Mouse (Mus musculus) bone marrow macrophage, adult 2 months (primary cell): ENCODE measurements around the gene Snx5. TPM values are rescaled to one million over a fixed set of nuclear protein-coding genes. Genes with fewer than 3 reads are reported as not detected.
A peak's percentile ranks its signal among the peaks of the same experiment; 100 is the strongest.

ENCODE experiments used
- H3K27ac ChIP-seq: 2 replicates; pipeline ENCODE4 v1.5.1; 2012; ENCODE audit warnings: low read depth, low read length; ENCODE audit not compliant: insufficient read depth
- H3K4me1 ChIP-seq: 2 replicates; pipeline ENCODE4 v1.6.1; 2012; ENCODE audit warnings: low read length; ENCODE audit not compliant: control insufficient read depth, insufficient read depth
- H3K4me3 ChIP-seq: 2 replicates; pipeline ENCODE4 v1.5.1; 2012; ENCODE audit warnings: mild to moderate bottlenecking, low read length, moderate library complexity; ENCODE audit not compliant: insufficient read depth
- CTCF ChIP-seq: IDR thresholded peaks from 2 replicates; pipeline ENCODE4 v1.5.1; 2012; ENCODE audit warnings: low read depth, mild to moderate bottlenecking, low read length, moderate library complexity
- POLR2A ChIP-seq: IDR thresholded peaks from 2 replicates; pipeline ENCODE4 v1.6.1; 2012; ENCODE audit warnings: mild to moderate bottlenecking, low read depth, low read length, borderline replicate concordance
- polyA plus RNA-seq: library from polyadenylated mRNA; stranded (reverse); fragments of >200 nt; gene quantifications from 2 replicates; pipeline ENCODE4 v1.2.4, GENCODE M21; 2012; ENCODE audit not compliant: missing spikeins, insufficient read depth, insufficient read length

Gene Snx5
- polyA plus RNA-seq, 1 experiment: 867 TPM

DNA sequence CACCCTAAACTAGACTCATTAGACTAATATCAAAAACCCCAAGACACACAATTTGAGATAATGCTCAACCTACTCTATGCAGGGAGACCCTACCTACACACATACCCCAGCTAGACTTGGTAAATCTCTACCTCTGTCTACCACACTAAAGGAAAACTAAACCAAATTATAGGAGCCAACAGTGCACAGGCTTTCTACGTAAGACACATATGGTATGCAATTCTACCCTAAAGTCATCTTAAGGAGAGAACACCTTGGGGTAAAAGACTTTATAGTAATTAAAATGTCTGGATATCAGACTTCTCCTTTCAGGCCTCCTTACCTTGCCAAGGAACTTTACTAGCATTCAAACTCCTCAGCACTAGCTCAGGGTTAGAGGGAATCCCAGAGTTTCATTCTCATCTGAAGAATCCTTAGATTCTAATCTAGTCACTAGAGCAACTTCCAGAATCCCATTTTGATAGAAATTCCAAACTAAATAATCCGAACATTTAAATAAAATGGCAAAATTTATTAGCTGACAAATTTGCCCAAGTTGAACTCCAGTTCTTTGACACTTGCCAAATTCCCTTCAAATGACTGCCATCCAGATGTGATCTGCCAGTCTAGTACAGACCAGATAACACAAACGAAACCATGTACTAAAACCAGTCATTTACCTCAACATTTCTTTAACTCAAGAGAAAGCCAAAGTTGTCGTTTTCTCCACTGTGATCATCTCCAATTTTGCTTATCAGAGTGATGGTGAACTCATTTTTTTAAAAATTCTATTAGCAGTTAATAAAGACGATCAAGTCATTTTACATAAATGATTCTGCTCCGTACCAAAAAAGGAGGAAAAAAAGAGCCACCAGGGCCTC is 2.0 kb downstream of the Snx5 start:
- no peak for TF ChIP-seq CTCF
- no peak for TF ChIP-seq POLR2A
- H3K4me3 ChIP-seq: peak overlapping the region; percentile 87
- peaks cover 16% of the 10 kb centered on the region for H3K4me1 ChIP-seq
- H3K27ac ChIP-seq: peak overlapping the region; percentile 94

DNA sequence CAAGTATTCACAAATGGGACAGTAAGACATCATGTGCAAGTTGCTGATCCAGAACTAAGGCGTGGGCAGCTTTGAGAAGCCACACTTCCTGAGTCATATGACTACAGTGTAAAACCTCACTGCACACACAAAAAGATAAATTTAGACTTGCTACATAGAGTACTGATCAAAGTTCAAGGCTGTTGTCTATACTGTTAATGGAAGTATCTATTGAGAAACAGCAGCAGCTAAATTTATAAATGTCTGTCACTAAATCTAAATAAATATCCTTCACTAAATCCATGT is 3.0 kb downstream of the Snx5 start:
- TF ChIP-seq POLR2A (no peak), CTCF (no peak)
- H3K4me3 ChIP-seq: peak overlapping the region; percentile 49
- H3K27ac ChIP-seq: peak overlapping the region; percentile 94
- H3K4me1 ChIP-seq: peaks cover 18% of the 10 kb centered on the region

- H3K4me1 ChIP-seq: peaks cover 22% of the 10 kb centered on the region
- peak overlapping the region; percentile 49 for H3K4me3 ChIP-seq
- TF ChIP-seq POLR2A (no peak), CTCF (no peak)
- peak overlapping the region; percentile 94 for H3K27ac ChIP-seq
Observed at GRCm38 (mm10) chr2:144267004-144267730, 3.5 kb downstream of the Snx5 start.

- TF ChIP-seq CTCF (no peak), POLR2A (no peak)
- H3K4me1 ChIP-seq: peaks cover 30% of the 10 kb centered on the region
- peak overlapping the region; percentile 49 for H3K4me3 ChIP-seq
- peak overlapping the region; percentile 94 for H3K27ac ChIP-seq
Observed at GRCm38 (mm10) chr2:144265916-144266683, 4.6 kb downstream of the Snx5 start.

DNA sequence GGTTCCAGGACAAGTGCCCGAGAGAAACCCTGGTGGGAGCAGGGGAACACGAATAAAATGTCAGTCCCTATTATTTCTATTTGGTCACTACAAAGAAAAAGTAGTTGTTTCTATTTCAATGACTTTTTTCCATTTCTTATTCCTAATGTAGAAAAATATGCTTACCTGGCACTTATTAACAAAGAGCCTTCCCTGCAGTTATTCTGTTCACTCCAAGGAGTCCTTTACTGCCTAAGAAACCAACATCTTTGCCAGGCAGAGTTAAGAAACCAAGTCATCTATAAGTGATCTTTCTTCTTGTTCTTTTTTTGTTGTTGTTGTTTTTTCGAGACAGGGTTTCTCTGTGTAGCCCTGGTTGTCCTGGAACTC is 5.6 kb downstream of the Snx5 start:
- Histone ChIP-seq H3K4me3 (peak overlapping the region; percentile 39), H3K4me1 (peaks cover 35% of the 10 kb centered on the region), H3K27ac (peak overlapping the region; percentile 94)
- no peak for TF ChIP-seq POLR2A
- TF ChIP-seq CTCF: no peak

GRCm38 (mm10) chr2:144264398-144265119 is 6.1 kb downstream of the Snx5 start:
- Histone ChIP-seq H3K27ac (peak overlapping the region; percentile 94), H3K4me3 (peak overlapping the region; percentile 31), H3K4me1 (peaks cover 35% of the 10 kb centered on the region)
- TF ChIP-seq POLR2A (no peak), CTCF (no peak)

- H3K4me3 ChIP-seq: no peak overlapping the region
Observed at GRCm38 (mm10) chr2:144262837-144263236, 7.9 kb downstream of the Snx5 start.

GRCm38 (mm10) chr2:144250111-144250510 is 20.6 kb downstream of the Snx5 start:
- H3K4me3 ChIP-seq: no peak overlapping the region
- H3K4me1 ChIP-seq: peaks cover 47% of the 10 kb centered on the region
- no peak for TF ChIP-seq POLR2A
- no peak for TF ChIP-seq CTCF

More at GRCm38 (mm10) chr2:144262837-144263236, 7.9 kb downstream of the Snx5 start:
- no peak for TF ChIP-seq POLR2A
- TF ChIP-seq CTCF: 0 out of 2 replicates have a peak, but pooled peaks have one; percentile 14
- Histone ChIP-seq H3K27ac (no peak overlapping the region), H3K4me1 (peaks cover 37% of the 10 kb centered on the region)

DNA sequence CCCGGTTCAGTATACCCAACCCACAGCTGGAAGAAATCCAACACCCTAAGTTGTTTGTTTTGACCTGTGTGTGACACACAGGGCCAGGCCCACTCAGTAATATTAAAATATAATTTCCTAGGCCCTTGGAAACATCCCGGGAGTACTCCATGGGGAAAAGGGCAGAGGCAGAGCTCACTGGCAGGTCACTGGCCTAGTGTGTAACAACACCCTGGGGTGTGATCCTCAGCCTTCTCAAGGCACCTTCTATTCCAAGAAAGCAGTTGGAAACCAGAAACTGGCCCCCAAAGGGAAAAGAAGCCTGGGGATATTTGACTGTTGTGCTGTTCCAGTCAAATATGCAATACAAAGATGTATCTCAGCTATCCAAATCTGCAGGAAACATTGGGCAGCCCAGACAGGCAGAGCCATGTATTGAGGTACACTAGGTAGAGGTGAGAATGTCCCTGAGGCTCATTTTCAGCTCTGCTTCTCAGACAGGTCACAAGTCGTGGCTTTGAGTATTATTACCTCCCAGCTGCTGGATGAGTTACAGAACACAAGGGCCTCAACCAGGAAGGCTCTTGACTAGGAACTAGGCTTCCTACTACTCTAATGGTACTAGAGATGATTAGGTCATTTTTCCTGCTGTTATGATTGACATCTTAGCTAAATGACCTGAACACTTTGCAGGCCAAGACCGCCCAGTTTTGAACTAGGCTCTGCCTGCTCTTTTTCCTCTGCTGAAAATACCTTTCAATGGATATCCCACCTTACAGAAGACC is 21.9 kb downstream of the Snx5 start:
- Histone ChIP-seq H3K4me1 (peaks cover 55% of the 10 kb centered on the region), H3K27ac (peak overlapping the region; percentile 54), H3K4me3 (no peak overlapping the region)
- TF ChIP-seq POLR2A: no peak
- TF ChIP-seq CTCF: no peak

More at GRCm38 (mm10) chr2:144250111-144250510, 20.6 kb downstream of the Snx5 start:
- no peak overlapping the region; the same call in 1 of the 2 replicates for H3K27ac ChIP-seq
